Mouse (Mus musculus): ENCODE data around the gene Gm18596.
"Not testable (repeated sequence)": the region's sequence is repeated elsewhere in the genome, so short reads cannot be mapped to it uniquely, and the experiment has no call there.

The Gm18596 gene

GRCm38 (mm10) chr10:77741924-77742688, at the start of gene Gm18596:
Gene Gm18596, minus strand, starts transcription at chr10:77742638.
- DNase-seq (ENCODE audit: low spot score), result not testable (repeated sequence)

GRCm38 (mm10) chr10:77788621-77789020, 46.2 kb upstream of the Gm18596 start:
- no peak for DNase-seq (ENCODE audit: low spot score)

DNA sequence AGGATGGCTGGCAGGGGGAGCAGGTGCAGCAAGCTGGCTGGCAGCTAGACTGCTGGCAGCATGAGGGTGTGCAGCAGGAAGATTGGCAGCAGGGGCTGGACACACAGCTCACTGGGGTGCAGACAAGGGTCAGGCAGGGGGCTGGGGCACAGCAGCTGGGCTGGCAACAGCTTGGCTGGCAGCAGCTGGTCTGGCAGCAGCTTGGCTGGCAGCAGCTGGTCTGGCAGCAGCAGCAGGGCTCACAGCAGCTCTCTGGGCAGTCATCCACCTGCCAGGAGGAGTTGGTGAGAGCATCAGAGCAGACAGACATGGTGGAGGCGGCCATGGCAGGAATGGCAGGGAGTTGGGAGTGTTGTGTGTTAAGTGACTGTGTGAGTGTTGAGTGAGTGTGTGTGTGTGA, 45.4 kb upstream of the Gm18596 start, which contains the start of gene Gm7137:
Gene Gm7137, minus strand, starts transcription at position 325 of the 400 bp plus-strand sequence.
- not testable (repeated sequence) for DNase-seq (ENCODE audit: low spot score)

DNA sequence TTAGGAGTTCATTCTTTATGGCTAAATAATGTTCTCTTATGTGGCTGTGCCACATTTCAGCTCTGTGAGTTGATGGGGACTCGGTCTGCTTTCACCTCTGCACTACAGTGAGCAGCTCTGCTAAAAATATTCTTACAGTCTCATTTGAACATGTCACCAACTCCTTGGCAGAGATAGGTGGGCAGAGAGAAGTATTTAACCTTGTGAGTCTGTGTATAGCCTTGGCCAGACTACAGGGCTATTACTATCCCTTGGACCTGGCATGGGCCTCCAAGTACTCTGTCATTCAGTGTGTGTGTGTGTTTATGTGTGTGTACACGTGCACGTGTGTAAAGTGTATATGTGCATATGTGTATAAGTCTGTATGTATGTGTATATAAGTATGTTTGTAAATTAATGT, 41.0 kb upstream of the Gm18596 start:
- not testable (repeated sequence) for DNase-seq (ENCODE audit: low spot score)

DNA sequence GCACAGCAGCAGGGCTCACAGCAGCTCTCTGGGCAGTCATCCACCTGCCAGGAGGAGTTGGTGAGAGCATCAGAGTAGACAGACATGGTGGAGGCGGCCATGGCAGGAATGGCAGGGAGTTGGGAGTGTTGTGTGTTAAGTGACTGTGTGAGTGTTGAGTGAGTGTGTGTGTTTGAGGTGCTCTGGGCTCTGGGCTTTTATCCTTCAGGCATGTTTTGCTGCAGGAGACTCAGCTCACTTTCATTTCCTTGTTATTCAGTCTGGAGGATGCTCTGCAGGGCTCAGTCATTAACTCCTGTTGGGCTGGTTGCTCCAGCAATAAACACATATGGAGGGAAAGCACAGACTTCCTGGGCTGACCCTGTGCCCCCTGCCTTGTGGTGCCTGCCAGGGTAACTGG, 40.0 kb upstream of the Gm18596 start, which contains the start of gene Gm3250:
Gene Gm3250, minus strand, starts transcription at position 101 of the 400 bp plus-strand sequence.
- DNase-seq (ENCODE audit: low spot score), result not testable (repeated sequence)

- DNase-seq (ENCODE audit: low spot score), result not testable (repeated sequence)
Measured at GRCm38 (mm10) chr10:77776844-77777243, 34.4 kb upstream of the Gm18596 start, which contains the start of gene Gm7138. Gene Gm7138, minus strand, starts transcription at chr10:77776944.

DNA sequence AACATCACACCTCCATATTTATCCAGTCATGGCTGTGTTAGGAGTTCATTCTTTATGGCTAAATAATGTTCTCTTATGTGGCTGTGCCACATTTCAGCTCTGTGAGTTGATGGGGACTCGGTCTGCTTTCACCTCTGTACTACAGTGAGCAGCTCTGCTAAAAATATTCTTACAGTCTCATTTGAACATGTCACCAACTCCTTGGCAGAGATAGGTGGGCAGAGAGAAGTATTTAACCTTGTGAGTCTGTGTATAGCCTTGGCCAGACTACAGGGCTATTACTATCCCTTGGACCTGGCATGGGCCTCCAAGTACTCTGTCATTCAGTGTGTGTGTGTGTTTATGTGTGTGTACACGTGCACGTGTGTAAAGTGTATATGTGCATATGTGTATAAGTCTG, 29.7 kb upstream of the Gm18596 start:
- not testable (repeated sequence) for DNase-seq (ENCODE audit: low spot score)

DNA sequence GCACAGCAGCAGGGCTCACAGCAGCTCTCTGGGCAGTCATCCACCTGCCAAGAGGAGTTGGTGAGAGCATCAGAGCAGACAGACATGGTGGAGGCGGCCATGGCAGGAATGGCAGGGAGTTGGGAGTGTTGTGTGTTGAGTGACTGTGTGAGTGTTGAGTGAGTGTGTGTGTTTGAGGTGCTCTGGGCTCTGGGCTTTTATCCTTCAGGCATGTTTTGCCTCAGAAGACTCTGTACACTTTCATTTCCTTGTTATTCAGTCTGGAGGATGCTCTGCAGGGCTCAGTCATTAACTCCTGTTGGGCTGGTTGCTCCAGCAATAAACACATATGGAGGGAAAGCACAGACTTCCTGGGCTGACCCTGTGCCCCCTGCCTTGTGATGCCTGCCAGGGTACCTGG, 28.8 kb upstream of the Gm18596 start, which contains the start of gene Gm3238:
Gene Gm3238, minus strand, starts transcription at position 101 of the 400 bp plus-strand sequence.
- not testable (repeated sequence) for DNase-seq (ENCODE audit: low spot score)

GRCm38 (mm10) chr10:77769727-77770126, 27.3 kb upstream of the Gm18596 start:
- no peak for DNase-seq (ENCODE audit: low spot score)

GRCm38 (mm10) chr10:77759582-77759981, 17.1 kb upstream of the Gm18596 start, which contains the start of gene Gm3233:
Gene Gm3233, minus strand, starts transcription at chr10:77759682.
- not testable (repeated sequence) for DNase-seq (ENCODE audit: low spot score)

DNA sequence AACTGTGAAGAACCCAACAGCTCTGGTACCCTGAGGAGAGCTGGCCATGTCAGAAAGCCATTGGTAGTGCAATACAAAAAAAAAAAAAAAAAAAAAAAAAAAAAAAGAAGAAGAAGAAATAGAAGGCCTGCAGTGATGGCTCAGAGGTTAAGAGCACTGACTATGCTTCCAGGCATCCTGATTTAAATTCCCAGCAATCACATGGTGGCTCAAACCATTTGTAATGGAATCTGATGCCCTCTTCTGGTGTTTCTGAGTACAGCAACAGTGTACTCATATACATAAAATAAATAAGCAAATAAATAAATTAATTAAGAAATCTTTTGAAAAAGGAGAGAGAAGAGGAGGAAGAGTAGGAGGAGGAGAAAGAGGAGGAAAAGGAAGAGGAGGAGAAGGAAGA, 11.0 kb upstream of the Gm18596 start:
- DNase-seq (ENCODE audit: low spot score), result no peak

- not testable (repeated sequence) for DNase-seq (ENCODE audit: low spot score)
Measured at GRCm38 (mm10) chr10:77752312-77752711, 9.9 kb upstream of the Gm18596 start.

- not testable (repeated sequence) for DNase-seq (ENCODE audit: low spot score)
Measured at GRCm38 (mm10) chr10:77751254-77751653, 8.8 kb upstream of the Gm18596 start, which contains the start of gene Gm9736. Gene Gm9736, minus strand, starts transcription at chr10:77751354.

DNA sequence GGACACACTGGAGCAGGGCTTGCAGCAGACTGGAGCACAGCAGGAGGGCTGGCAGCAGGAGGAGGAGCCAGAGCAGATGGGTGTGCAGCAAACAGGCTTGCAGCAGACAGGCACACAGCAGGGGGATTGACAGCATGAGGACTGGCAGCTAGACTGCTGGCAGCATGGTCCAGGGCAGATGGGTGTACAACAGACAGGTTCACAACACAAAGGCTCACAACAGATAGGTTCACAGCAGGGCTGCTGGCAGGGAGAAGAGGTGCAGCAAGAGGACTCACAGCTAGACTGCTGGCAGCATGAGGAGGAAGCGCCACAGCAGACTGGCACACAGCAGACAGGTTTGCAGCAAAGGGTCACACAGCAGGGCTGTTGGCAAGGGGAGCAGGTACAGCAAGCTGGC, 8.2 kb upstream of the Gm18596 start:
- not testable (repeated sequence) for DNase-seq (ENCODE audit: low spot score)

GRCm38 (mm10) chr10:77738929-77739328, 3.5 kb downstream of the Gm18596 start:
- no peak for DNase-seq (ENCODE audit: low spot score)

- DNase-seq (ENCODE audit: low spot score), result no peak
Measured at GRCm38 (mm10) chr10:77735928-77736327, 6.5 kb downstream of the Gm18596 start.

DNA sequence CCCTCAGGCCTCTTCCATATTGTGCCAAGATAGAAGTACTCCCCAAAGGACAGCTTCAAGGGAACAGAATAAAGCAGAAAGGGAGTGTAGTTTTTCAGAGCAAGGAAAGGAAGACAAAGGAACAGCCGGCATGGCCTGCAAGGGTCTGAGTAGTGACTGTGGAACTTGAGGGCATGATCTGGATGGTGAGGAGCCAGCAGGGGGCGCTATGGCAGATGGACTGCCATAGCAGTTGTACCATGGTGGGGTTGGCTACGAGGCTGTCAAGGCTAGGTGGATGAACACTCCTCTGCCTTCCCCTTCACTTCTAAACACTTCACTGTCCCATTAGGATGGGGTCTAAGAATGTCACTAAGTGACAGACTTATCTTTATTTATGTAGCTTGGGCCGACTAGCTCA, 13.2 kb downstream of the Gm18596 start:
- DNase-seq (ENCODE audit: low spot score), result no peak

GRCm38 (mm10) chr10:77728280-77728679, 14.2 kb downstream of the Gm18596 start:
- DNase-seq (ENCODE audit: low spot score), result no peak

DNA sequence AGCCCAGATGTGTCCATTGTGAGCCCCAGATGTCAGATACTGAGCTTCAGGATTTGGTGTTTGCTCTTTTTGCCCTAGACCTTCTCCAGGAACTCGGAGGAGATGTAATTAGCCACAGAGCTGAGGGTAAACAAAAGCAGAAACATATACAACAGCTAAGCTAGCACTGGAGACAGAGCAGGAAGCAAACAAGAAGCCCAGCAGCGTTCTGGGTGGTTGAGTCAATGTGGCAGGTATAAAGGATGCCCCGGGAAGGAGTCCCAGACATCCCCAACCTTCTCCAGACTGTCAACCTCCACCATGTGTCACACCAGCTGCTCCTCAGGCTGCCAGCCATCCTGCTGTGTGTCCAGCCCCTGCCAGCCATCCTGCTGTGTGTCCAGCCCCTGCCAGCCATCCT, 16.3 kb downstream of the Gm18596 start, which contains the start of gene Gm10100:
Gene Gm10100, plus strand, starts transcription at position 301 of the 400 bp plus-strand sequence.
- no peak for DNase-seq (ENCODE audit: low spot score)

GRCm38 (mm10) chr10:77724855-77725254, 17.6 kb downstream of the Gm18596 start:
- DNase-seq (ENCODE audit: low spot score), result no peak

DNA sequence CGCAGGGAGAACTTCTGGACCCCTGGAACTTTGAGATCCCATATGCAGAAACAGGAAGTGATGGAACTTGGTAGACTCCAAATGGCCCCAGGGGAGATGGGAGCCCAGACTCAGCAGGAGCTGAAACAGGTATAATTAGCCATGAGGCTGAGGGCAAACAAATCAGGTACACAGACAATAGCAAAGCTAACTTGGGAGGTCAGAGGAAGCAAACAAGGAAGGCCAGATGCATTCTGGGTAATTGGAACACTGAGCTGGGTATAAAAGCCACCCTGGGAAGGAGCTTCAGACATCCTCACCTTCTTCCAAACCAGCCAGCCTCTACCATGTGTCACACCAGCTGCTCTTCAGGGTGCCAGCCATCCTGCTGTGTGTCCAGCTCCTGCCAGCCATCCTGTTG, 22.1 kb downstream of the Gm18596 start, which contains the start of gene Krtap12-1:
Gene Krtap12-1, plus strand, starts transcription at position 301 of the 400 bp plus-strand sequence.
- not testable (repeated sequence) for DNase-seq (ENCODE audit: low spot score)

DNA sequence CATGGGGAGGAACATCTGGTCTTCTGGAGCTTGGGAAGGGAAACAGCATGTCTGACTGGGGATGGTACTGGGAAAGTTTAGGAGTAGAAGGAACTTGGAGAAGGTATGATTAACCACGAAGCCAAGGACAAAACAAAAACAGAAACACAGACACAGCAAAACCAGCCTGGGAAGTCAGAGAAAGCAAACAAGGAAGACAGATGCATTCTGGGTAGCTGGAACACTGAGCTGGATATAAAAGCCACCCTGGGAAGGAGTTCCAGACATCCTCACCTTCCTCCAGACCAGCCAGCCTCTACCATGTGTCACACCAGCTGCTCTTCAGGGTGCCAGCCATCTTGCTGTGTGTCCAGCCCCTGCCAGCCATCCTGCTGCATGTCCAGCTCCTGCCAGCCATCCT, 26.9 kb downstream of the Gm18596 start, which contains the start of gene Gm10142:
Gene Gm10142, plus strand, starts transcription at position 301 of the 400 bp plus-strand sequence.
- DNase-seq (ENCODE audit: low spot score), result no peak

- DNase-seq (ENCODE audit: low spot score), result no peak
Measured at GRCm38 (mm10) chr10:77713734-77714133, 28.7 kb downstream of the Gm18596 start.
